Mouse (Mus musculus) embryonic facial prominence, embryonic 12.5 days (tissue): Measurements from ENCODE around the gene Tmem29. TPM values are rescaled to one million over a fixed set of nuclear protein-coding genes. Genes with fewer than 3 reads are reported as not detected.

Source experiments
- ATAC-seq: fragments of 200-750 bp; cut with Nextera tagmentation; 2 replicates; pipeline ENCODE4 v1.8.0; 2017; ENCODE audit not compliant: insufficient number of reproducible peaks, insufficient read depth, low FRiP score, low TSS enrichment
- H3K27ac ChIP-seq: fragments of 300-500 bp; sonication (generic); 2 replicates; pipeline ENCODE4 v1.5.1; 2016; ENCODE audit warnings: mild to moderate bottlenecking
- H3K27me3 ChIP-seq: fragments of 300-500 bp; sonication (generic); 2 replicates; pipeline ENCODE4 v1.6.1; 2016; ENCODE audit warnings: mild to moderate bottlenecking, moderate library complexity
- H3K36me3 ChIP-seq: fragments of 300-500 bp; sonication (generic); 2 replicates; pipeline ENCODE4 v1.6.1; 2016; ENCODE audit warnings: mild to moderate bottlenecking
- H3K4me1 ChIP-seq: fragments of 300-500 bp; sonication (generic); 2 replicates; pipeline ENCODE4 v1.6.1; 2016
- H3K4me2 ChIP-seq: fragments of 300-500 bp; sonication (generic); replicated peaks from 2 replicates; pipeline ENCODE4 v1.6.1; 2016; ENCODE audit warnings: mild to moderate bottlenecking, moderate library complexity
- H3K4me3 ChIP-seq: fragments of 300-500 bp; sonication (generic); 2 replicates; pipeline ENCODE4 v1.5.1; 2016; ENCODE audit warnings: mild to moderate bottlenecking
- H3K9ac ChIP-seq: fragments of 300-500 bp; sonication (generic); 2 replicates; pipeline ENCODE4 v1.6.1; 2016; ENCODE audit warnings: mild to moderate bottlenecking, moderate library complexity
- H3K9me3 ChIP-seq: fragments of 300-500 bp; sonication (generic); 2 replicates; pipeline ENCODE4 v1.6.1; 2016; ENCODE audit warnings: mild to moderate bottlenecking, moderate library complexity
- WGBS: fragments of 180-500 bp; shearing (Covaris S2); methylation state at CpG from one replicate; pipeline ENCODE4 v1.1.7; 2016; 5-methylcytosine and 5-hydroxymethylcytosine counted together
- polyA plus RNA-seq: library from polyadenylated mRNA; unstranded; fragments of >200 nt; fragmentation: Nextera tagmentation; extraction: Ambion mirVana; gene quantifications from 2 replicates; pipeline ENCODE4 v1.2.1, GENCODE M21; 2016

The Tmem29 gene
- polyA plus RNA-seq, 1 experiment from 2014 or later = 40.1 TPM

DNA sequence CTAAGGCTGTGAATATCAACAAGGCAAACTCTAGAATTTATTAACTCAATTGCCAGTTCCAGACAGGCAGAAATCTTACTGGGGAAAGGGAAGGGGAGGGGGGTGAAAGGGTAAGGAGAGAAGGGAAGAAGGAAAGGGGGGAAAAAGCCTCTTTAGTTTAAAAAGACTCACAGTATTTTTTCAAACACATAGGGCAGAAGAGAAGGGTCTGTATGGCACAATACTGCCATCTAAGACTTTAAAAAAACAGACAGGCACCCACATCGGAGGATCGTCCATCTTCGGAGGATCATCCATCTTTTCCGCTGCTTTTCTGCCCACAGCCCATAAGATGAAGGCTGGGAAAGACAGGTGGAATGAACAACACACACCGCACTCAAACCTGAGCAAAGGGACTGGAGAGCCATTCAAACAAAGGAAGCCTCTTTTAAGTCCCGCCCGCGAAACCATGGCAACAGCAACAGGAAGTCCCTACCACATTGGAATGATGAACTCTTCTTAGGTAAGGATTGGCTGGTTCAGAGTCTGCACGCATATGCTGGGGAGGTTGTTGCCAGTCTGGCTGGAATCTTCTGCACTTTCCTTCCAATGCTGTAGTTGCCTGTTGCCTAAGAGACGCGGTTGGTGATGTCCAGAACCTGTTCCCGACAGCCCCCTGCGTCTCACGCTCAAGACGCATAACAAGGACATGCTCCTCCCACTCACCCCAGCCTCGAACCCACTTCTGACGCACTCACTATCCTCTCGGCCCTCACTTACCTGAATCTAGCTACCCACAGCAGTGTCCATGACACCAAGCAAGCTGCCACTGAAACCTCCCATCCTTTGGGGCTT, 18.2 kb downstream of the Tmem29 start:
- Histone ChIP-seq H3K27me3 (no peaks in the 10 kb centered on the region), H3K9ac (peak overlapping the region; percentile 38; the same call in 1 of the 2 replicates), H3K4me2 (peak overlapping the region; percentile 49), H3K4me1 (no peaks in the 10 kb centered on the region), H3K9me3 (no peaks in the 10 kb centered on the region), H3K36me3 (no peaks in the 10 kb centered on the region), H3K27ac (0 out of 2 replicates have a peak overlapping the region, but pooled peaks have one; percentile 46), H3K4me3 (peak overlapping the region; percentile 35)
- WGBS = 26% methylated on average over 18 of the region's 18 CpGs
- ATAC-seq = peak; percentile 84

DNA sequence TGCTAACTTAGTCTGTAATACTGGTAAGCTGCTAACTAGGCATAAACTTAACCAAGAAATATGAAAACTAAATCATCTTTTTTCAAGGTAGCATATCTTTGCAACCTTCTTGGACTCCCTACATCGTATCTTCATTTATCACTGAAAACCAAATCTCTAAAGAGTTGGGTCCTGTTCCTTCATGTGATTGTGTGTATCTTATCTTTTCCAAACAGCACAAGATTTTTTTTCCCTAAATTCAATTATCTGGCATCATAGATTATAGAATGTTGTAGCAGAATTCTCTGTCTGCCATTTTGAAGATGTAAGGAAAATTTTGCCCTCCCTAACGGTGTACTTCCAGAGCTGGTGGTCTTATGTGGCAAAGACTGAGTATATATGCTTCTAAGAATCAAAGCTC, 22.6 kb downstream of the Tmem29 start:
- H3K27ac ChIP-seq = no peak overlapping the region
- ATAC-seq = no peak
- H3K9me3 ChIP-seq = no peaks in the 10 kb centered on the region
- no peak overlapping the region for H3K4me2 ChIP-seq
- H3K36me3 ChIP-seq = no peaks in the 10 kb centered on the region
- no peaks in the 10 kb centered on the region for H3K27me3 ChIP-seq
- no peaks in the 10 kb centered on the region for H3K4me1 ChIP-seq
- H3K4me3 ChIP-seq = no peak overlapping the region
- no peak overlapping the region for H3K9ac ChIP-seq
- WGBS = 91% methylated on average over 2 of the region's 2 CpGs

GRCm38 (mm10) chrX:150435367-150435766, 23.6 kb downstream of the Tmem29 start:
- Histone ChIP-seq H3K9ac (no peak overlapping the region), H3K36me3 (no peaks in the 10 kb centered on the region), H3K27me3 (no peaks in the 10 kb centered on the region), H3K4me2 (no peak overlapping the region), H3K4me3 (no peak overlapping the region), H3K9me3 (no peaks in the 10 kb centered on the region), H3K27ac (no peak overlapping the region), H3K4me1 (no peaks in the 10 kb centered on the region)
- ATAC-seq = no peak
- WGBS = 83% methylated on average over 7 of the region's 7 CpGs

- WGBS = 91% methylated on average over 4 of the region's 4 CpGs
- H3K27ac ChIP-seq = no peak overlapping the region
- no peaks in the 10 kb centered on the region for H3K4me1 ChIP-seq
- H3K9me3 ChIP-seq = no peaks in the 10 kb centered on the region
- ATAC-seq = no peak
- no peak overlapping the region for H3K9ac ChIP-seq
- no peaks in the 10 kb centered on the region for H3K36me3 ChIP-seq
- H3K27me3 ChIP-seq = no peaks in the 10 kb centered on the region
- no peak overlapping the region for H3K4me2 ChIP-seq
- no peak overlapping the region for H3K4me3 ChIP-seq
Measured at GRCm38 (mm10) chrX:150413505-150413904, 45.4 kb downstream of the Tmem29 start.

Other genes with a start within 250 kb of the Tmem29 start
- 41.5 and 42.7 TPM in 2 replicates for gene Alas2, start 88.2 kb upstream of the Tmem29 start, polyA plus RNA-seq
- gene Pfkfb1, start 129.1 kb upstream of the Tmem29 start, polyA plus RNA-seq = 7.3 and 7.9 TPM in 2 replicates
- gene Apex2, start 130.7 kb upstream of the Tmem29 start, polyA plus RNA-seq = 28.5 and 30.0 TPM in 2 replicates
- gene Tro, start 198.4 kb upstream of the Tmem29 start, polyA plus RNA-seq = 45.2 and 46.3 TPM in 2 replicates